Mouse (Mus musculus): ENCODE measurements around the gene AI481877. TPM values are rescaled to one million over a fixed set of nuclear protein-coding genes. Genes with fewer than 3 reads are reported as not detected.

The AI481877 gene
- total RNA-seq, 2 experiments from 2014 or later, result not detected

Other genes with a start within 250 kb of the AI481877 start
- 108 and 109 TPM in 2 replicates for gene Ecpas, start 226.2 kb downstream of the AI481877 start, total RNA-seq (2015)
- gene Ecpas, start 226.2 kb downstream of the AI481877 start, total RNA-seq (2017), result 75.8 and 86.8 TPM in 2 replicates
- gene Zkscan16, start 195.4 kb downstream of the AI481877 start, total RNA-seq (2015), result not detected in 2 replicates
- gene Zkscan16, start 195.4 kb downstream of the AI481877 start, total RNA-seq (2017), result not detected in 2 replicates
- 72.7 and 81.7 TPM in 2 replicates for gene Ptgr1, start 151.9 kb downstream of the AI481877 start, total RNA-seq (2015)
- gene Ptgr1, start 151.9 kb downstream of the AI481877 start, total RNA-seq (2017), result 59.6 and 66.6 TPM in 2 replicates
- 24.8 and 25.3 TPM in 2 replicates for gene Dnajc25, start 143.9 kb downstream of the AI481877 start, total RNA-seq (2015)
- gene Dnajc25, start 143.9 kb downstream of the AI481877 start, total RNA-seq (2017), result 22.8 and 29.8 TPM in 2 replicates
- 0.22 TPM in 1 of 2 replicates, not detected in the other for gene Gm20503, start 135.8 kb downstream of the AI481877 start, total RNA-seq (2015)
- gene Gm20503, start 135.8 kb downstream of the AI481877 start, total RNA-seq (2017), result not detected in 2 replicates
- gene Gng10, start 103.9 kb downstream of the AI481877 start, total RNA-seq (2015), result 168 and 189 TPM in 2 replicates
- 86.1 and 106 TPM in 2 replicates for gene Gng10, start 103.9 kb downstream of the AI481877 start, total RNA-seq (2017)
- 65.5 and 90.4 TPM in 2 replicates for gene Ugcg, start 50.3 kb upstream of the AI481877 start, total RNA-seq (2015)
- 37.4 and 62.2 TPM in 2 replicates for gene Ugcg, start 50.3 kb upstream of the AI481877 start, total RNA-seq (2017)

All from megakaryocyte progenitor cell, adult 5-6 weeks (primary cell).